ENCODE assay signal across 10 mouse cellular contexts in the genomic region with DNA sequence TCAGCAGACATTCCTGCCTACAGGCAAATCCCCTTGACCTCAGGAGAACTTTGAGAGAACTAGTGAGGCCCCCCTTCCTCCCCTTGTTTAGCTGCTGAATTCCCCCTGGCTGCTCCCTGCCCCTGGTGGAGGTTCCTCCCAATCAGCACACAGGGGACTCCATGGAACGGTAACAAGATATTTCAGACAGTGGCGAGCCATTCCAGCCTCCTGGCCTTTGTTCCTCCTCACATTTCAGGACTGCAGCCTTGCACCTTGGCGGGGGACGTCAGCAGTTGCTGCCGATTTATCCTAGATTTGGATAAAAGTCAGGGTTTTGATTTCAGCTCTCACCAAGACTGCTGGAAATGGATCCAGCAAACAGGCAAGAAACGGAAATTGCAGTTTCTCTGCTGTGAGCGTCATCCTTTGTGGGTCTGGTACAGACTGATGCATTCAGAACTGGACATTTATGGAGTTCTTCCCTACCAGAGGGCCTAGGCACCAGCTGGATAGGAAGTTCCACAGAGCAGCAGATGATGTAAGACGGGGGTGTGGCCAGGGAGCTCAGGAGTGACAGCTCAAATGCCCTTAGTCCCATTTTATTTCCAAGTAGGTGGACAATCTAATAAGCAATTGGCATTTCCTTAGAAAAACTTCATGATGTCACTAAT.
DNase-seq lines count a peak whose midpoint lies in the region; ATAC-seq and TF ChIP-seq lines count a peak whose summit lies in the region.
"Had no signal": no experiment of that assay in that cellular context is flagged by ENCODE, and none has a peak within 500 bp of the region (broad histone marks: within the 10 kb centered on the region; RNA-seq: fewer than 3 reads in every experiment).

No protein-coding gene starts in this region.

- DNase-seq in heart, adult 18-20 months = peak; percentile 0 to 14
- no peak for DNase-seq in heart, postnatal 25 days (ENCODE audit: low spot score)
- DNase-seq in 3T3-L1 (ENCODE audit: low read depth, low spot score) = peak; percentile 8
- peak; percentile 51 for DNase-seq in kidney, postnatal 10 days
- no peak for DNase-seq in layer of hippocampus, adult 11-12 months (ENCODE audit: low spot score)

- no peak overlapping the region for H3K9ac ChIP-seq in stomach, embryonic 15.5 days
- H3K9ac ChIP-seq: hindbrain, embryonic 15.5 days had no signal

- H3K4me2 ChIP-seq in stomach, embryonic 15.5 days = no peak overlapping the region
- H3K4me2 ChIP-seq: hindbrain, embryonic 15.5 days had no signal

- intact Hi-C loops in heart, postnatal 25 days (cut with DNase I) = no loop called here

- no peak for TF ChIP-seq POLR2A in cortical plate, adult 2 months (IDR thresholded peaks at IDR 0.05; ENCODE audit: extremely low read depth, insufficient read depth, low read length)

- no peak overlapping the region for H3K4me3 ChIP-seq in cortical plate, adult 2 months (ENCODE audit: insufficient read depth, low read length)
- H3K4me3 ChIP-seq in stomach, embryonic 15.5 days (replicated peaks) = no peak overlapping the region
- H3K4me3 ChIP-seq: hindbrain, embryonic 15.5 days had no signal

- no peak for TF ChIP-seq CTCF in cortical plate, adult 2 months (IDR thresholded peaks at IDR 0.05; ENCODE audit: extremely low read depth, insufficient read depth, low read length)

- no peaks in the 10 kb centered on the region for H3K36me3 ChIP-seq in stomach, embryonic 15.5 days
- H3K36me3 ChIP-seq: hindbrain, embryonic 15.5 days had no signal

- H3K27me3 ChIP-seq in stomach, embryonic 15.5 days (replicated peaks) = no peaks in the 10 kb centered on the region
- H3K27me3 ChIP-seq: hindbrain, embryonic 15.5 days had no signal

- peaks cover 8% of the 10 kb centered on the region for H3K4me1 ChIP-seq in cortical plate, adult 2 months (ENCODE audit: control insufficient read depth, insufficient read depth, low read length)
- H3K4me1 ChIP-seq in stomach, embryonic 15.5 days = peaks cover 4% of the 10 kb centered on the region; the same call in 1 of the 2 replicates

- no peak for ATAC-seq in stomach, embryonic 15.5 days (ENCODE audit: insufficient read depth, low FRiP score, low read depth)
- no peak for ATAC-seq in megakaryocyte-erythroid progenitor cell, adult 5-6 weeks (replicated peaks; ENCODE audit: low FRiP score, low TSS enrichment, poor library complexity, severe bottlenecking)
- ATAC-seq: Patski had no signal

- no peaks in the 10 kb centered on the region for H3K9me3 ChIP-seq in stomach, embryonic 15.5 days
- H3K9me3 ChIP-seq: hindbrain, embryonic 15.5 days had no signal

- H3K27ac ChIP-seq in cortical plate, adult 2 months (ENCODE audit: insufficient read depth, low read length) = peak overlapping the region; percentile 72; the same call in 1 of the 2 replicates
- 0 out of 2 replicates have a peak overlapping the region, but pooled peaks have one; percentile 11 for H3K27ac ChIP-seq in stomach, embryonic 15.5 days
- H3K27ac ChIP-seq: hindbrain, embryonic 15.5 days had no signal

- WGBS in stomach, embryonic 15.5 days = 22% methylated on average over 8 of the region's 8 CpGs

Comparison
In these comparisons a context has a peak if more than half of its experiments do, and no peak if none do; other contexts are left out.
1. DNase-seq: peak in heart, adult 18-20 months (2 of 2), 3T3-L1 (single experiment) and kidney, postnatal 10 days (single experiment); none in heart, postnatal 25 days (single experiment) and layer of hippocampus, adult 11-12 months (single experiment).